Mouse (Mus musculus) retina, postnatal 7 days (tissue): ENCODE measurements around the gene Golga5.
A peak's percentile ranks its signal among the peaks of the same experiment; 100 is the strongest.

Experiments used
- DNase-seq: peaks from one replicate; pipeline ENCODE4 v3.0.0-alpha.2; 2012; ENCODE audit warnings: low read depth, low spot score

Golga5 gene

GRCm38 (mm10) chr12:102468894-102469764 lies at the start of gene Golga5:
Golga5 (plus strand) TSS chr12:102469135.
- DNase-seq, result peak; percentile 93

GRCm38 (mm10) chr12:102419544-102419943 lies 49.4 kb upstream of the Golga5 start:
- DNase-seq, result peak; percentile 38

- DNase-seq, result no peak
These were observed 48.6 kb upstream of the Golga5 start for GRCm38 (mm10) chr12:102420168-102420890.

GRCm38 (mm10) chr12:102422065-102422464 lies 46.9 kb upstream of the Golga5 start:
- peak; percentile 61 for DNase-seq

- no peak for DNase-seq
These were observed 46.2 kb upstream of the Golga5 start for GRCm38 (mm10) chr12:102422623-102423320.

- no peak for DNase-seq
These were observed 45.3 kb upstream of the Golga5 start for GRCm38 (mm10) chr12:102423625-102424024.

GRCm38 (mm10) chr12:102424456-102424855 lies 44.5 kb upstream of the Golga5 start:
- DNase-seq, result no peak

GRCm38 (mm10) chr12:102425048-102425578 lies 43.8 kb upstream of the Golga5 start:
- DNase-seq, result no peak

- DNase-seq, result no peak
These were observed 42.6 kb upstream of the Golga5 start for GRCm38 (mm10) chr12:102426285-102426684.

- no peak for DNase-seq
These were observed 39.3 kb upstream of the Golga5 start for GRCm38 (mm10) chr12:102429656-102430055.

- no peak for DNase-seq
These were observed 38.7 kb upstream of the Golga5 start for GRCm38 (mm10) chr12:102430228-102430627.

GRCm38 (mm10) chr12:102432238-102432637 lies 36.7 kb upstream of the Golga5 start:
- no peak for DNase-seq

- no peak for DNase-seq
These were observed 34.8 kb upstream of the Golga5 start for GRCm38 (mm10) chr12:102434107-102434506.

- DNase-seq, result no peak
These were observed 31.9 kb upstream of the Golga5 start for GRCm38 (mm10) chr12:102436939-102437526.

- no peak for DNase-seq
These were observed 31.0 kb upstream of the Golga5 start for GRCm38 (mm10) chr12:102437952-102438351.

GRCm38 (mm10) chr12:102438983-102439631 lies 29.8 kb upstream of the Golga5 start:
- no peak for DNase-seq

- peak; percentile 95 for DNase-seq
These were observed 29.3 kb upstream of the Golga5 start, which contains the start of gene Lgmn for GRCm38 (mm10) chr12:102439632-102440023. Lgmn (minus strand) TSS chr12:102439813.

GRCm38 (mm10) chr12:102440551-102440950 lies 28.4 kb upstream of the Golga5 start:
- DNase-seq, result no peak

- no peak for DNase-seq
These were observed 27.8 kb upstream of the Golga5 start for GRCm38 (mm10) chr12:102441141-102441540.

GRCm38 (mm10) chr12:102442639-102443038 lies 26.3 kb upstream of the Golga5 start:
- no peak for DNase-seq

- DNase-seq, result no peak
These were observed 25.3 kb upstream of the Golga5 start for GRCm38 (mm10) chr12:102443676-102444075.
